Mouse (Mus musculus) forebrain, embryonic 14.5 days (tissue): ENCODE results near the gene Rnf19b. TPM values are rescaled to one million over a fixed set of nuclear protein-coding genes. Genes with fewer than 3 reads are reported as not detected.

Experiments
- ATAC-seq: fragments of 200-750 bp; cut with Nextera tagmentation; 2 replicates; pipeline ENCODE4 v1.8.0; 2017; ENCODE audit warnings: mild to moderate bottlenecking, moderate library complexity
- DNase-seq: peaks from one replicate; pipeline ENCODE4 v3.0.0-alpha.2; 2015; ENCODE audit warnings: low spot score
- H3K27ac ChIP-seq: fragments of 300-500 bp; sonication (generic); 2 replicates; pipeline ENCODE4 v1.5.1; 2014; ENCODE audit warnings: low read depth, mild to moderate bottlenecking, control low read depth, low read length, moderate library complexity
- H3K27me3 ChIP-seq: fragments of 300-500 bp; sonication (generic); replicated peaks from 2 replicates; pipeline ENCODE4 v1.6.1; 2014; ENCODE audit warnings: low read length, control low read depth, mixed read lengths; ENCODE audit not compliant: control insufficient read depth, insufficient read depth
- H3K36me3 ChIP-seq: fragments of 300-500 bp; sonication (generic); 2 replicates; pipeline ENCODE4 v1.6.1; 2014; ENCODE audit warnings: low read length, control low read depth; ENCODE audit not compliant: control insufficient read depth, insufficient read depth
- H3K4me1 ChIP-seq: fragments of 300-500 bp; sonication (generic); 2 replicates; pipeline ENCODE4 v1.6.1; 2014; ENCODE audit warnings: antibody characterized with exemption, low read length, control low read depth; ENCODE audit not compliant: control insufficient read depth, insufficient read depth
- H3K4me2 ChIP-seq: fragments of 300-500 bp; sonication (generic); 2 replicates; pipeline ENCODE4 v1.6.1; 2014; ENCODE audit warnings: mild to moderate bottlenecking, control low read depth, low read length
- H3K4me3 ChIP-seq: fragments of 300-500 bp; sonication (generic); 2 replicates; pipeline ENCODE4 v1.5.1; 2014; ENCODE audit warnings: low read depth, low read length, control low read depth
- H3K9ac ChIP-seq: fragments of 300-500 bp; sonication (generic); 2 replicates; pipeline ENCODE4 v1.6.1; 2014; ENCODE audit warnings: mild to moderate bottlenecking, low read length, control low read depth, moderate library complexity
- H3K9me3 ChIP-seq: fragments of 300-500 bp; sonication (generic); replicated peaks from 2 replicates; pipeline ENCODE4 v1.6.1; 2016; ENCODE audit warnings: low read length, control low read depth, mixed read lengths; ENCODE audit not compliant: control insufficient read depth
- WGBS: fragments of 180-500 bp; shearing (Covaris S2); extraction: QIAGEN DNeasy Blood & Tissue Kit; methylation state at CpG from one replicate; pipeline ENCODE4 v1.1.7; 2014; 5-methylcytosine and 5-hydroxymethylcytosine counted together
- polyA plus RNA-seq: library from polyadenylated mRNA; unstranded; fragments of >200 nt; fragmentation: Nextera tagmentation; extraction: Ambion mirVana; gene quantifications from 2 replicates; pipeline ENCODE4 v1.2.1, GENCODE M21; 2014

The Rnf19b gene
- polyA plus RNA-seq: 20.1 and 20.5 TPM in 2 replicates

DNA sequence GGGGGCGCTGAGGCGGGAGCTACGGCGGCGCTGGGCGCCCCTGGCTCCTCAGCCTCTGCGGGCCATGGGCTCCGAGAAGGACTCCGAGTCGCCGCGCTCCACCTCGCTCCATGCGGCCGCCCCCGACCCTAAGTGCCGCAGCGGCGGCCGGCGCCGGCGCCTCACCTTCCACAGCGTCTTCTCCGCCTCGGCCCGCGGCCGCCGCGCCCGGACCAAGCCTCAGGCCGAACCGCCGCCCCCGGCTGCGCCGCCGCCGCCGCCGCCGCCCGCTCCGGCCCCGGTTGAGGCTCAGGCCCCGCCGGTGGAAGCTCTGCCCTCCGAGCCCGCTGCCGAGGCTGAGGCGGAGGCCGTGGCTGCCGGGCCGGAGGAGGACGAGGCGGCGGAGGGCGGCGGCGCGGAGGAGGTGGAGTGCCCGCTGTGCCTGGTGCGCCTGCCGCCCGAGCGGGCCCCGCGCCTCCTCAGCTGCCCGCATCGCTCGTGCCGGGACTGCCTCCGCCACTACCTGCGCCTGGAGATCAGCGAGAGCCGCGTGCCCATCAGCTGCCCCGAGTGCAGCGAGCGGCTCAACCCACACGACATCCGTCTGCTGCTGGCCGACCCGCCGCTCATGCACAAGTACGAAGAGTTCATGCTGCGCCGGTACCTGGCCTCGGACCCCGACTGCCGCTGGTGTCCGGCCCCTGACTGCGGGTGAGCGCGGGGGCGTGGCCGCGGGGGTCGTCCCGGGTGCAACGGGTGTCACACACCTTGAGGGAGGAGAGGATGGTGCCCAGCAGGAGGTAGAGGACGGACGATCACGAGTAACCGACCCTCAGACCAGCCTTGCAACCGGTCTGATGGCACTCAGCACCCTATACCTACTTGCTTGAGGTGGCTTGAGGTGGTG lies at the start of gene Rnf19b:
Gene Rnf19b, plus strand, starts transcription at position 65 of the 886 bp plus-strand sequence.
- Histone ChIP-seq H3K36me3 (no peaks in the 10 kb centered on the region), H3K27ac (peak within 1 kb of the TSS; percentile 91), H3K9me3 (no peaks in the 10 kb centered on the region), H3K9ac (peak within 1 kb of the TSS; percentile 94), H3K27me3 (no peaks in the 10 kb centered on the region), H3K4me1 (peaks cover 6% of the 10 kb centered on the region), H3K4me3 (peak within 1 kb of the TSS; percentile 91), H3K4me2 (peak within 1 kb of the TSS; percentile 100)
- ATAC-seq (peak; percentile 67), DNase-seq (peak; percentile 42)
- under 1% methylated on average over 59 of the region's 107 CpGs for WGBS

DNA sequence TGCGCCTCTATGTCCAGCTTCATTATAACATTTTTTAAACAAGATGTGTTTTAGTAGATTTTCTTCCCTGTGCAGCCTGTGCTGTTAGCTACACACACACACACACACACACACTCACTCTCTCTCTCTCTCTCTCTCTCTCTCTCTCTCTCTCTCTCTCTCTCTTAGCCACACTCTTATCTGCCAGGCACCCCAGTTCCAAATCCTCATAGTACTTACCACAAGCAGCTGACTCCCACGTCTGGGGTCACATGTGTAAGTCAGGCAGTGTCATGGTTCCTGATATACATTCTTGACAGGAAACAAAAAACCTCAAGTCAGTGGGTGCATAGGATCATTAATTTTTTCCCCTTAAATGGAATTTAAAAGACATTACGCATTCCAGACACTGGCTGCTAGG lies 49.4 kb upstream of the Rnf19b start:
- H3K36me3 ChIP-seq: peaks cover 50% of the 10 kb centered on the region
- 89% methylated on average over 3 of the region's 3 CpGs for WGBS
- no peaks in the 10 kb centered on the region for H3K4me1 ChIP-seq
- no peak for DNase-seq
- no peaks in the 10 kb centered on the region for H3K9me3 ChIP-seq
- H3K27me3 ChIP-seq: no peaks in the 10 kb centered on the region
- no peak for ATAC-seq
- H3K27ac ChIP-seq: no peak overlapping the region
- no peak overlapping the region for H3K9ac ChIP-seq
- H3K4me3 ChIP-seq: no peak overlapping the region
- H3K4me2 ChIP-seq: no peak overlapping the region

DNA sequence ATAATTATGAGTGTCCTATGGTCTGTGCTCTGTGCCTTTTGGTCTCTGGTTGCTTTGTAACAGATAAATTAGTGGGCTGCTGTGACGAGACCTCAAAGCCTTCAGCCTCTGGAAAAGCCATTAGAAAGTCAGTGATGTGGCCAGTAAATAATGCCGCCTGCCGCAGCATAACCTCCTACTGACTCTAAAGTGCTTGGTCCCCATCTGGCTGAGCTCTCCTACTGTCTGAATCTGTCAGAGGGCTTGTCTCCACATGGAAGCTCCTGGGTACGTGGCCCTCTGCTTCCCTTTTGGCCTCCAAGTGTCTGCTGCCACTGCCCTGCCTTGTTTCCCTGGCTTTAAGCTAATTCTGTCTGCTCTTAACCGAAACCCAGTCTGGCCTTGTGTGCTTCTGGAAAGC lies 48.5 kb upstream of the Rnf19b start:
- Histone ChIP-seq H3K4me1 (no peaks in the 10 kb centered on the region), H3K27me3 (no peaks in the 10 kb centered on the region), H3K27ac (no peak overlapping the region), H3K4me2 (no peak overlapping the region), H3K9ac (no peak overlapping the region), H3K9me3 (no peaks in the 10 kb centered on the region), H3K4me3 (no peak overlapping the region), H3K36me3 (peaks cover 44% of the 10 kb centered on the region)
- DNase-seq: no peak
- whole genome bisulfite sequencing: 84% methylated on average over 5 of the region's 5 CpGs
- no peak for ATAC-seq

DNA sequence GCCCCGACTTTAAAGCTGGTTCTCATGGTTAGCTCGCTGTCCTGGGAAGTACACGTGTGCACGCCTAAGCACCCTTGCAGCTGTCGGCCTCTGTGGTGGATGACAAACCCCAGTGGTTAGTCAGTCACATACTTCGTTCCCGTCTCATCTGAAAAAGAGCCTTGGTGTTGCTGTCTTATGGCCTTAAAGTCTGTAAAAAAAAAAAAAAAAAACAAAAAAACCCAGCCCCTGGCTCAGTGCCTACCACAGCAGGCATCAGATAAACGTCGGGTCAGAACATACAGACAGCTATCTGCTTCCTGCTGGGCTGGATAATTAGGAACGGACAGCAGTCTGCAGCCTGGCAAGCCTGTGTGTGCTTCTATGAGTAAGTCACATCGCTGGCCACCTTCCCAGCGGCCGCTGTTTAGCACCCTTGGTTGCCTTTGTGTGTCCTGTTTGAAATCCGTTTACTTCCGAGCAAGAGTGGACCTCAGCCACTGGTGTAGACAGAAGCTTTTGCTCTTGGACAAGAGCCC lies 46.4 kb upstream of the Rnf19b start:
- Histone ChIP-seq H3K36me3 (peaks cover 34% of the 10 kb centered on the region), H3K4me2 (no peak overlapping the region), H3K27ac (no peak overlapping the region), H3K4me3 (no peak overlapping the region), H3K4me1 (no peaks in the 10 kb centered on the region), H3K27me3 (no peaks in the 10 kb centered on the region), H3K9me3 (no peaks in the 10 kb centered on the region), H3K9ac (no peak overlapping the region)
- ATAC-seq (no peak), DNase-seq (peak; percentile 72)
- 32% methylated on average over 15 of the region's 15 CpGs for whole genome bisulfite sequencing

DNA sequence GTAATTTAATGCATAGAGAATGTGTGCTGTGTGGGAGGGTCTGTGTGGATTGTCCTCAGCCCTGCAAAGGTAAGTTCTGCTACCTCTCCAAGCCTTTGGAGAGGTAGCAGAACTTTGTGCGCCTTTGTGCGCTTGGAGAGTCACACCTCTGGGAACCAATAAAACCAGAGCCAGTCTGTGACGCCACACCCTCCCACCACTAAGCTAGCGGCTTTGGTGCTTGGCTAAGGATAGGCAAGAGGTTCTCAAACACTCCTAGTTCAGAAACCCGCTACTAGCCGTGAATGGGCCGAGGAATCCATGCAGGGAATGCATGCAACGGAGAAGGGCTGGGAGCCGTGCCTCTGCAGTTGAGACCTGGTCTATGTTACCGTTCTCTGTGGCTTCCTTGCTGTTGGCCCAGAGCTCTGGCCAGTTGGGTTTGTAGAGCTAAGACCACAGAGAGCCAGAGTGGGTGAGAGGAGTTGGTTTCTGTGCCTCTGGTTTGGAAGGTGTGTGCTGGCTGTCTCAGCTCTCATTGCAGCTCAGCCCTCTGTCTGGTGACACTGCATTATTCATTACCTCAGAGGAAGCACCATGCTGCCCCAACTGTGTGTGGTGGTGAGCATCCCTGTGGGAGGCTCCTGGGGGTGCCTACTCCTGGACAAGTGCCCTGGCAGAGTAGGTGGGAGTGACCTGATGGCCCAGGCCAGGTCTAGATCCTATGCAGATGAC lies 44.8 kb upstream of the Rnf19b start:
- ATAC-seq (no peak), DNase-seq (no peak)
- Histone ChIP-seq H3K9me3 (no peaks in the 10 kb centered on the region), H3K27me3 (no peaks in the 10 kb centered on the region), H3K9ac (no peak overlapping the region), H3K27ac (no peak overlapping the region), H3K4me2 (no peak overlapping the region), H3K4me1 (no peaks in the 10 kb centered on the region), H3K36me3 (peaks cover 17% of the 10 kb centered on the region; the same call in 1 of the 2 replicates), H3K4me3 (no peak overlapping the region)
- 72% methylated on average over 10 of the region's 10 CpGs for WGBS

DNA sequence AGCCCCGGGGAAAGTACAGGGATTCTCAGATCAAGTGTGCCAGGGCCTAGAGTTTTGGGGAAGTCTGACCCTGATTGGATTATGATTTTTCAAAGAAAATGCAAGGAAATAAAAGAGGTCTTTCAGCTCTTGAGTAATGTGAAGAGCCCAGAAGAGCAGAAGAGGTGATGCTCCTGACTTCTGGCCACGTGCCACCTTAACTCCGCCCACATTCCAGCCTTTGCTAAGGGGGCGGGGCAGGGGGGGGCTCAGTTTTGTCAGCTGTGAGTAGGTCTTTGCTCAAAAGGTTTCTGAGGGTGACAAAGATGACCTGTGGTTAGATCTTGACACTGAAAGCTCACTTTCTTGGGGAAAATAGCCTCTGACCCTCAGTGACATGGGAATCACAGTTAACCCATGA lies 41.7 kb upstream of the Rnf19b start:
- Histone ChIP-seq H3K9ac (no peak overlapping the region), H3K4me3 (no peak overlapping the region), H3K27me3 (no peaks in the 10 kb centered on the region), H3K36me3 (no peaks in the 10 kb centered on the region), H3K4me2 (no peak overlapping the region), H3K4me1 (peaks cover 7% of the 10 kb centered on the region; the same call in 1 of the 2 replicates), H3K9me3 (no peaks in the 10 kb centered on the region), H3K27ac (no peak overlapping the region)
- DNase-seq: no peak
- 33% methylated on average over 4 of the region's 4 CpGs for WGBS
- no peak for ATAC-seq

DNA sequence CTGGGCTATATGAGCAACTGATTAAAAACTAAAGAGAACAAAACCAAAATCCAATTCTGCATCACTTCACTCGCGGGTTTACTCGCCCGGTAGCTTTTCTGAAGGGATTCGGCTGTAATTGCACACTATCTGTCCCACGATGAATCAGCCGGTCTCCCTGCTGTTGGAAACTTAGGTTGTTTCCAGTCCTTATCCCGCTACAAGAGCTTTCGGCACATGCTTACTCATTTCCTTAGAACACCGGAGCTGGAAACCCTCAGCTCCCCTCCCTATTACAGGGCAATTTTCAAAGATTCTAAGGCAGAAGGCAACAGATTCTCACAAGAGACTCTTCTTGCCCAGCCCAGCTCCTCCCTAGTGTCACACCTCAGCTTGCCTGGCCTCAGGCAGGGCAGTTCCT lies 40.9 kb upstream of the Rnf19b start:
- WGBS: 87% methylated on average over 10 of the region's 10 CpGs
- no peak for ATAC-seq
- Histone ChIP-seq H3K4me3 (no peak overlapping the region), H3K4me2 (no peak overlapping the region), H3K27ac (no peak overlapping the region), H3K9ac (no peak overlapping the region), H3K9me3 (no peaks in the 10 kb centered on the region), H3K27me3 (no peaks in the 10 kb centered on the region), H3K36me3 (no peaks in the 10 kb centered on the region), H3K4me1 (peaks cover 7% of the 10 kb centered on the region; the same call in 1 of the 2 replicates)
- no peak for DNase-seq

DNA sequence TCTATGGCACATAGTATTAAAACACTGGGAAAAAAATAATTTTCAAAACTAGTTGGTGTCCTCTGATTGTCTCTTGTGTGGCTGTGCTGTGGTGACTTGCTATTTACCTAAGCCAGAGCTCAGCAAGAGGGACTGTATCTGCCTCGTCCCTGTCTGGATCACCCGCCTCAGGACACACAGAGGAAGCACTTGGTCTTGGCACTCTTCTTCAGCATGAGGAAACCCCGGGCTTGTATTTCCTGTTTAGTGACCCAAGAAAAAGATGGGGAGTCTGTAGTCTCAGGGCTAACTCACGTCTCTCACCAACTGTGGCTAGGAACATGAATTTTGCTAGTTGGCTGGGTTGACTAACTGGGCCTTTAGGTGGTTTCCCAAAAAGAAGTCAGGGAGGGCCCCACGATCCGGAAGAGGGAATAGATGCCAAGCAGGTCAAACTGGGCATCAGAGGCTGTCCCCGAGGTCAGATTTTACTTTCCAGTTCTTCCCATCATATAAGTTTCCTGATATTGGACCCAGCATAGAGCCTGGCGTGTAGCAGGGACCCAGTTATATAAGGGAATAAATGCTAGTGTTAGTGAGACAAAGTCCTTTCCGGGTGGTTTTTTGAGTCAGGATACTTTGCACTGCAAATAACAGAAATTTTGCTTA lies 39.2 kb upstream of the Rnf19b start:
- H3K27ac ChIP-seq: no peak overlapping the region
- H3K36me3 ChIP-seq: no peaks in the 10 kb centered on the region
- no peaks in the 10 kb centered on the region for H3K9me3 ChIP-seq
- H3K9ac ChIP-seq: no peak overlapping the region
- H3K4me1 ChIP-seq: peaks cover 7% of the 10 kb centered on the region; the same call in 1 of the 2 replicates
- 86% methylated on average over 9 of the region's 9 CpGs for WGBS
- H3K4me3 ChIP-seq: no peak overlapping the region
- H3K27me3 ChIP-seq: no peaks in the 10 kb centered on the region
- DNase-seq: no peak
- no peak overlapping the region for H3K4me2 ChIP-seq
- ATAC-seq: no peak
